Mouse (Mus musculus): ENCODE measurements at regions not wholly inside any gene's neighbourhood (a gene's known extent, or its start where the extent isn't known, plus 50 kb on each side); places are given as distances from the start of the nearest gene placed in this dataset.
A peak's percentile ranks its signal among the peaks of the same experiment; 100 is the strongest.

DNA sequence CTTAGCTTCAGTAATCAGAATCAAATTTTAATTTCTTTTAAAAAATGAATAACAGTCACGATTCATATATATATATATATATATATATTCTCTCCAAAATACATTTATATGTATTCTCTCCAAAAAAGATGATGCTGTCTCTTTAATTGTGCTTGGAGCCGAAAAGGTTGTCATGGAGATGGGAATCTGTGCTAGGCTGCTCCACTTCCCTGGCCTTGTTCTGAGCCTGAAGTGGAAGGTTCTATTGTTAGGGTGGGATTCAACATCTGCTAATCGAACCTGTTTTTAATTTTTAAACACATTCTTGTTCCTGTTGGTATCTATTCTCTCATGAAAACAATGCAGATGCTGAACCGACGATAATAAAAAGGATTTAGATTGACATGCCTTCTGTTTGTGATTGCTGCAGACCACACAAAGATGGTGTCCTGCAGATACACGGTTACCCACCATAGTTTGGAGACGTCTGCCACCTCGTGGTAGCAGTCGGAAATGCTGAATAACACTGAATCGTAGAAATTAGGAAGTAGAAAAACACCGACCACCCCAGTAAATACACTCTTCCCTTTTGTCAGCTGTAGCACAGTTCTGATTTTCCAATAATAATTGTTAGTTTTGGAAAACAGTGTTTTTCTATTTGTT lies 77.9 kb upstream of the Plppr4 start:
- peak; percentile 77 for DNase-seq (ENCODE audit: low spot score)
- no peak overlapping the region for H3K4me3 ChIP-seq
- H3K4me1 ChIP-seq: no peaks in the 10 kb centered on the region
- no peaks in the 10 kb centered on the region for H3K27me3 ChIP-seq (replicated peaks; ENCODE audit: low read depth, poor library complexity, severe bottlenecking)
- H3K9me3 ChIP-seq: no peaks in the 10 kb centered on the region
- H3K27ac ChIP-seq (replicated peaks): no peak overlapping the region
- H3K36me3 ChIP-seq (replicated peaks): no peaks in the 10 kb centered on the region
- 21% methylated on average over 11 of the region's 11 CpGs for WGBS

DNA sequence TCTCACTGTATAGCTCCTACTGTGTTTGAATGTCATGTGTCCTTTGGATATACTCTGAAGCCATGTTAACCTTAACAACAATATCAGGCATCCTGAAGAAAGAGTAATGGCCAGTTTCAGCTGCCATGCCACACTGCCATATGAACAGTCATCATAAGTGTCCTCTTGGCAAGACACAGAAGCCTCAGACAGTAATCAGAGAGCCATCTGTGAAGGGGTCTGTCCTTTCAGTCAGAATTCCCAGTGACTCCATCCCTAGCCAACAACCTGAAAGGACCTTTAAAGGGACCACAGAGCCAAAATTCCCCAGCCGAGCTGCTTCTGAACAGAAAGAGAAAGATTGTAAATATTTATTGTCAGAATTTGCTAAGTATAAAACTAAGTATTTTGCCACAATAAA lies 63.9 kb upstream of the Plppr4 start:
- no peaks in the 10 kb centered on the region for H3K36me3 ChIP-seq (replicated peaks)
- no peaks in the 10 kb centered on the region for H3K27me3 ChIP-seq (replicated peaks; ENCODE audit: low read depth, poor library complexity, severe bottlenecking)
- H3K27ac ChIP-seq (replicated peaks): no peak overlapping the region
- H3K4me1 ChIP-seq: no peaks in the 10 kb centered on the region
- WGBS: 79% methylated on average over 1 of the region's 1 CpGs
- H3K9me3 ChIP-seq: no peaks in the 10 kb centered on the region
- H3K4me3 ChIP-seq: no peak overlapping the region
- no peak for DNase-seq (ENCODE audit: low spot score)

DNA sequence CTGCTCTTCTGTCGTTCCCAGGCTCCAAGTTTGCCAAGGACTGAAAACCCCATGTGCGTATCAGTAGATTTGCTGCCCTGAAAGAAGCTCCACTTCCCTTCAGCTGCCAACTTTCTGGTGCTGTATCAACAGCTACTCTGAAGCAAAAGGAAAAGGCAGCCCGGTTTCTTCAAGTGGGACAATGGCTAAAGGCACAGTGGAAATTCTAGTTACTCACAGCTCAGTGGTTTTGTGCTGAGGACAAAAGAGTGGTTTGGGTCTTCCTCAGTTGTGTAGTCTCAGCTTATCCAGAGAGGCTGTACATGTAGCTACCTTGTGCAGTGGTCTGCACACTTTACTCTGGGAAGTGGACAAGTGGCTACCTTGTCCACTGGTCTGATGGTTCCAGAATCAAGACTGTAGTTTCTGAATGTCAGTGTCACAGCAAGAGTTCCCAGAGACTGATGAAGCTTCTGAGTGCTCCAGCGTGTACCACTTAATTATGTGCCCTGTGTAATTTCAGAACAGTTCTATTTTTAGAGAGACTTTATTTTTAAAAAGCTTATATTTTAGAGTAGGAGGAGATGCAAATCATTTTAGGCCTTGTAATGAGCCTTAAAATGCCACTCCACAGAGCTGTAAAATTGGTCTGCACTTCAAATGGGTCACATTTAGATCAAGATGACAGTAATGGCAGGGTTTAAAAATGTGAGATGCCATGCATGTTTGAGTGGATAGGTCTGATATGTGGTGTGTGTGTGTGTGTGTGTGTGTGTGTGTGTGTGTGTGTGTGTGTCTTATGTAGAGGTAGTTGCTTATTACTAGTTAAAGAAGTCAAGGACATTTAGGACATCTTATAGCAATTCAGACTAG lies 52.4 kb upstream of the Plppr4 start:
- Histone ChIP-seq H3K36me3 (replicated peaks) (no peaks in the 10 kb centered on the region), H3K4me1 (no peaks in the 10 kb centered on the region), H3K9me3 (no peaks in the 10 kb centered on the region), H3K4me3 (no peak overlapping the region), H3K27ac (replicated peaks) (no peak overlapping the region), H3K27me3 (replicated peaks; ENCODE audit: low read depth, poor library complexity, severe bottlenecking) (no peaks in the 10 kb centered on the region)
- 78% methylated on average over 4 of the region's 4 CpGs for WGBS
- DNase-seq (ENCODE audit: low spot score): no peak

All from embryonic facial prominence, embryonic 10.5 days (tissue).